Mouse (Mus musculus) limb, embryonic 10.5 days (tissue): ENCODE measurements around the gene Zdhhc19. TPM values are rescaled to one million over a fixed set of nuclear protein-coding genes. Genes with fewer than 3 reads are reported as not detected.

Experiments
- DNase-seq: peaks from one replicate; pipeline ENCODE4 v3.0.0-alpha.2; 2017; ENCODE audit warnings: low spot score
- H3K27ac ChIP-seq: fragments of 300-500 bp; sonication (generic); 2 replicates; pipeline ENCODE4 v1.5.1; 2016; ENCODE audit warnings: mild to moderate bottlenecking
- H3K27me3 ChIP-seq: fragments of 300-500 bp; sonication (generic); 2 replicates; pipeline ENCODE4 v1.6.1; 2016; ENCODE audit warnings: low read depth, mild to moderate bottlenecking; ENCODE audit not compliant: poor library complexity, severe bottlenecking
- H3K36me3 ChIP-seq: fragments of 300-500 bp; sonication (generic); 2 replicates; pipeline ENCODE4 v1.6.1; 2016; ENCODE audit warnings: mild to moderate bottlenecking, moderate library complexity
- H3K4me1 ChIP-seq: fragments of 300-500 bp; sonication (generic); 2 replicates; pipeline ENCODE4 v1.6.1; 2016
- H3K4me3 ChIP-seq: fragments of 300-500 bp; sonication (generic); 2 replicates; pipeline ENCODE4 v1.5.1; 2016; ENCODE audit warnings: mild to moderate bottlenecking, moderate library complexity
- H3K9me3 ChIP-seq: fragments of 300-500 bp; sonication (generic); replicated peaks from 2 replicates; pipeline ENCODE4 v1.6.1; 2016; ENCODE audit warnings: mild to moderate bottlenecking
- WGBS: fragments of 180-500 bp; shearing (Covaris S2); methylation state at CpG from one replicate; pipeline ENCODE4 v1.1.7; 2016; 5-methylcytosine and 5-hydroxymethylcytosine counted together
- polyA plus RNA-seq: library from polyadenylated mRNA; unstranded; fragments of >200 nt; fragmentation: Nextera tagmentation; extraction: Ambion mirVana; gene quantifications from 2 replicates; pipeline ENCODE4 v1.2.1, GENCODE M21; 2016

Gene Zdhhc19
- polyA plus RNA-seq, 1 experiment from 2014 or later, result not detected

DNA sequence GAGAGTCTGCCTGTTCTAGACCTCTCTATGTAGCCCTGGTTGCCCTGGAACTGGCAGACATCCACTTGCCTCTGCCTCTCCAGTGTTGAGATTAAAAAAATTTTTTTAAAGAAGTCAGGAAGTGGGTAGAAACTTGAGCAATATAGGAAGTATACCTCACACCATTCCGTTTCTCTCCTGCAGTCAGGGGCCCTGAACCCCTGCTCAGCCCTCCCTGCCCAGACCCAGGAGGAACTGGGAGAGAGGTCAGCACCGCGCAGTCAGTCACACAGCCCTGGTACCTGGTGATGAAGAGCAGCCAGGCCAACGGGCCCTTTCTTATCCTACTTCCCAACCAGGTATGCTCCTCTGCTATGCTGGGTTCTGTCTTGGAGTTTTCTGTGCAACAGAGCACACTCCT lies 54.0 kb downstream of the Zdhhc19 start:
- 90% methylated on average over 4 of the region's 4 CpGs for WGBS
- no peaks in the 10 kb centered on the region for H3K27me3 ChIP-seq
- no peaks in the 10 kb centered on the region for H3K9me3 ChIP-seq

DNA sequence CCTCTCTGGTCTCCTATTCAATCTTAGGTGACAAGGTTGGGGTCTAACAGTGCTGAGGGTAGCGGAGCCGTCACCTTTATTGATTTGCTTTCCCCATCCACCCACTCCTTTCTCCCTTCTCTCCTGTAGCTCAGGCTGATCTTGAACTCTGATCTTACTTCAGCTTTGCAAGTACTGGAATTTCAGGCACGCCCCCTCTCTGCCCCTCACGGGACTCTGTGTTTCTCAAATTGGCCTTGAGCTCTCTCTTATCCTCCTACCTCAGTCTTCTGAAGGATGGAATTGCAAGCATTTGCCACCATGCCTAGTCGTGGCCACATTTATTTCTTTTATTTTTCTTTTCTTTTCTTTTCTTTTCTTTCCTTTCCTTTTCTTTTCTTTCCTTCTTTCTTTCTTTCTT lies 54.4 kb downstream of the Zdhhc19 start:
- Histone ChIP-seq H3K27ac (no peak overlapping the region), H3K4me3 (no peak overlapping the region), H3K9me3 (no peaks in the 10 kb centered on the region), H3K36me3 (no peaks in the 10 kb centered on the region), H3K27me3 (no peaks in the 10 kb centered on the region), H3K4me1 (peaks cover 7% of the 10 kb centered on the region)
- DNase-seq, result no peak
- 87% methylated on average over 5 of the region's 5 CpGs for WGBS

More for the DNA sequence above, 54.0 kb downstream of the Zdhhc19 start:
- Histone ChIP-seq H3K4me3 (no peak overlapping the region), H3K4me1 (peaks cover 7% of the 10 kb centered on the region), H3K36me3 (no peaks in the 10 kb centered on the region), H3K27ac (no peak overlapping the region)
- no peak for DNase-seq

DNA sequence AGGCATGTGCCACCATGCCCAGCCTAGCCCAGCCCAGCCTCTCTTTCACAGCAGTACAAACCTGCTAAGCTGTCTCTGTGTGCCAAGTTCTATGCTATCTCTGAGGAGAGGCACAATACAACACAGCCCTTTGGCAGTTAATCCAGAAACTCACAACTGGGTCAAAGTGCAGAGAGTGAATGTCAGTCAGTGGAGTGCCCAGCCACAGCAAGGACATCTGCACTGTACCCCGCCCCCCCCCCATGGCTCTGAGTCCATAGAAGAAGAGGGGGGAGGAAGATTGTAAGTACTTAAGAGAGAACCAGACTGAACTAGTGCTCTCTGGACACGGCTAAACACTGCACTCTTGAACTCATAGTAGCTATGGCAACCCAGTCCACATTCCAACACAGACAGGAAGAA lies 55.3 kb downstream of the Zdhhc19 start:
- WGBS, result 62% methylated on average over 2 of the region's 2 CpGs
- Histone ChIP-seq H3K27ac (no peak overlapping the region), H3K4me3 (no peak overlapping the region), H3K27me3 (no peaks in the 10 kb centered on the region), H3K36me3 (no peaks in the 10 kb centered on the region), H3K9me3 (no peaks in the 10 kb centered on the region), H3K4me1 (peaks cover 7% of the 10 kb centered on the region)
- DNase-seq, result no peak

DNA sequence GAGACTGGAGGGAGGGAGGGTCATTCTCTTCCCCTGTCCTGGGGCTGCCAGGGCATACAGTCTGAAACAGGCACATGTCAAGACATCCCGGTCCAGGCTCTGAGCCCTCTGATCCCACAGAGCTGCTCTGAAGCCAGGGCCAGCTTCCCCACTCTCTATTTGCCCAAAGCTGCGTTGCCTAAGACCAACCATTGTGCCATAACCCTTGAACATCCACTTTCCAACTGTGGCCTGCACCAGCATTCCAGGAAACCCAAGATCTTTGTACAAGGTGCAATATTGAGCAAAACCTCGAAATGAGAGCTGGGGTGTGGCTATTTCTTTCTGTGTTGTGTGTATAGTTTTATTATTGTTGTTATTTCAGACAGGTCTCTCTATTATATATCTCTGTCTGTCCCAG lies 59.5 kb downstream of the Zdhhc19 start:
- WGBS, result 77% methylated on average over 3 of the region's 3 CpGs
- H3K4me3 ChIP-seq, result no peak overlapping the region
- no peak overlapping the region for H3K27ac ChIP-seq
- no peaks in the 10 kb centered on the region for H3K36me3 ChIP-seq
- H3K4me1 ChIP-seq, result no peaks in the 10 kb centered on the region
- no peak for DNase-seq
- no peaks in the 10 kb centered on the region for H3K9me3 ChIP-seq
- no peaks in the 10 kb centered on the region for H3K27me3 ChIP-seq

DNA sequence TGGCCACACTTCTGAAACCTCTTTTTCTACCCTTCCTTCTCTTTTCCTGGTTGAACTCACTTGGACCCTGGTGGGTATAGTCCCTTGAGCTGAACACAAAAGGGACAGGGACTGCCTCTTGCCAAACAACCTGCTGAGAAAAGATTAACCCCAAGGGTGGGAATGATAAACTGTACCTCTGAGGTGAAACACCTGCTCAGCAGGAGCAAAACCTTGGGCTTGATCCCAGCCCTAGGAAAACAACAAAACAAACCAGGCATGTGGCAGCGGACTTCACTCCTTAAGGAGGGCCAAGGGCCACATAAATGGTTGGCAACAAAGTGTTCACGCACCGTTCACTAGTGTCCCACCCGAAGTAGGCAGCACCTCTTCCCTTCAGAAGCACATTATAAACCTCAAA lies 63.4 kb downstream of the Zdhhc19 start:
- Histone ChIP-seq H3K4me3 (no peak overlapping the region), H3K36me3 (no peaks in the 10 kb centered on the region), H3K4me1 (no peaks in the 10 kb centered on the region), H3K9me3 (no peaks in the 10 kb centered on the region), H3K27me3 (no peaks in the 10 kb centered on the region), H3K27ac (no peak overlapping the region)
- no peak for DNase-seq
- WGBS, result 77% methylated on average over 4 of the region's 4 CpGs

DNA sequence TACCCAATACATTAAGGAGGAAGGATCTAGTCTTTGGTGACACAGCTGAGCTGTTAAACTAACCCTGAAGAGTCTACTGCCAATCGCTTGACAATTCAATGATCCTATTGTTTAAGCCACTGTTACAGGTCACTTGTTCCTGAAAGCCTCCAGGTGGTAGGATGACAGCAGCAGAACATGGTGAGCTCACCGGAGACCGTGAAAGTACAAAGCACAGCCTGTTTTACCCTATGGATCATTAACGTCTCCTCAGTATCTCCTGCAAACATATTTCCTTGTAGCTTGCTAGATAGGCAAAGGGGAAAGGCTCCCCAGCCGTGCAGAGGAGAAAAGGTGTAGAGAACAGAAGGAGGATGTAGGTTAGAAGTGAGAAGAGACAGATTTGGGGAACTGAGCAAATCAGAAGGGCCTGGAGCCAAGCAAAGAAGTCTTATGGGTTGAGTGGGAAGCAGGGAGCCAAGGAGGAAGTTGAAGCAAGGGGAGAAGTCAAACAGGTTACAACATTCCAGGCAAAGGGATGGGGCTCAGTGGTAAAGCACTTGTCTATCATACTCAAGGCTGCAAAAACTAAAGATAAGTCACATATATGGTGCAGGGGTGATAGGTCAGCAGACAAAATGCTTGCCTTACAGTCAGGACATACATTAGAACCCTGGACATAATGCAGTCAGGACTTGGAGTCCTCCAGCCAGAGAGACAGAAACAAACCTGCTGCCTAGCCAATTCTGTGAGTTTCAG lies 67.2 kb downstream of the Zdhhc19 start:
- WGBS, result 91% methylated on average over 5 of the region's 5 CpGs
- H3K9me3 ChIP-seq, result no peaks in the 10 kb centered on the region
- no peak for DNase-seq
- H3K27ac ChIP-seq, result no peak overlapping the region
- H3K27me3 ChIP-seq, result no peaks in the 10 kb centered on the region
- H3K4me1 ChIP-seq, result no peaks in the 10 kb centered on the region
- H3K4me3 ChIP-seq, result no peak overlapping the region
- H3K36me3 ChIP-seq, result no peaks in the 10 kb centered on the region

DNA sequence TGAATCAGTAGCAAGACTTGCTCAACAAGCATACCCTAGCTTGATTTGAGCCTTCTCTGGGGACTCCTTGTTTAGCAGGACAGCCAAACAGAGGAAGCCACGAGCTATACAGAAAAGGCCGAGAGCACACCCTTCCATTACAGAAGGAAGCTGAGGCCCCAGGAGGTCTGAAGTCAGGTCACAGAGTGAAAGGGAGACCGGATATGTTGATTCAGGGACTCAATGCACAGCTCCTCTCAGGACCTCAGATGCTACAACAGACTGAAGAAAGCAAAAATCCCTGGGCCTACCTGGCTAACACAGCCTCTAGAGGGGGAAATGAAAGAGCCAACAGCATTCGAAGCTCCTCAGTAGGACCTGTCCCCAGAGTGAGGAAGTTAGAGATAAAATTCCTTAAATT lies 71.2 kb downstream of the Zdhhc19 start:
- Histone ChIP-seq H3K4me3 (no peak overlapping the region), H3K27me3 (no peaks in the 10 kb centered on the region), H3K4me1 (no peaks in the 10 kb centered on the region), H3K36me3 (no peaks in the 10 kb centered on the region), H3K27ac (no peak overlapping the region), H3K9me3 (no peaks in the 10 kb centered on the region)
- WGBS, result 90% methylated on average over 4 of the region's 4 CpGs
- DNase-seq, result no peak

DNA sequence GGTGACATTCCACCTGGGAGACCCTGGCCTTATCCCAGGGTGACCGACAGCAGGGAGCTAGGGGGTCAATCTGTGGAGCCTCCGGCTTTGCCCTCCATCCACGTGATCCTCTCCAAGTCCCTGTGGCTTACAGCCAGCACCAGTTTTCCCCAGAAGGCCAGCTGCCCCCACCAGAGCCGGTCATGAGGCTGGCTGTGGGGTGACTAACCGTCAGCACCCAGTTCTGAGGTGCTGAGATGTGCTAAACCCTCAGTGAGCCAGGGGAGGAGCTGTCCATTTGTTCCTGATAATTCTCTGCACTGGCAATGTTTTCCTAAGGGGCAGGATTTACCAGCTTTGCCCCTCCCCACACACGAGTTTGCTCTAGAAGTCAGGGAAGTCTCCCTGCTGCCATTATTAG lies 72.3 kb downstream of the Zdhhc19 start:
- WGBS, result 70% methylated on average over 6 of the region's 6 CpGs
- Histone ChIP-seq H3K36me3 (no peaks in the 10 kb centered on the region), H3K4me1 (no peaks in the 10 kb centered on the region), H3K9me3 (no peaks in the 10 kb centered on the region), H3K27me3 (no peaks in the 10 kb centered on the region), H3K27ac (no peak overlapping the region), H3K4me3 (no peak overlapping the region)
- DNase-seq, result no peak

DNA sequence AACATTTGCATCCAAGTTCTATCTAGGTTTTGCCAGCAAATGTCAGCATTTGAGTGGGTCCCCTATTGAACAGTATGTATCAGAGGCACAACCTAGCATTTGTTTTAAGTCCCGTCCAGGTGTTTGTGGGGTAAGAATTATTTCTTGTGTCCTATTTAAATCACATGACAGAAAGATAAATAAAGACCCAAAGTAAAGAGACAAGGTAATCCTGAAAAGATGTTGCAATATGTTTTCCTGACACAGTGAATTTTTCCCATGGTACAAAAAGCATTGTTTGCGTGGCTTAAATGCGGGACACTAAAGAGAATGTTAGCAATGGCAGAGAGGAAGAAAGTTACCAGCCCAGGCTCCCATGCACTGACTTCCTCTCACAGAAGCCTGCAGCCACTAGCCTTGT lies 74.0 kb downstream of the Zdhhc19 start:
- Histone ChIP-seq H3K36me3 (no peaks in the 10 kb centered on the region), H3K4me3 (no peak overlapping the region), H3K9me3 (no peaks in the 10 kb centered on the region), H3K27ac (no peak overlapping the region), H3K4me1 (no peaks in the 10 kb centered on the region), H3K27me3 (no peaks in the 10 kb centered on the region)
- DNase-seq, result no peak
- 93% methylated on average over 3 of the region's 3 CpGs for WGBS

DNA sequence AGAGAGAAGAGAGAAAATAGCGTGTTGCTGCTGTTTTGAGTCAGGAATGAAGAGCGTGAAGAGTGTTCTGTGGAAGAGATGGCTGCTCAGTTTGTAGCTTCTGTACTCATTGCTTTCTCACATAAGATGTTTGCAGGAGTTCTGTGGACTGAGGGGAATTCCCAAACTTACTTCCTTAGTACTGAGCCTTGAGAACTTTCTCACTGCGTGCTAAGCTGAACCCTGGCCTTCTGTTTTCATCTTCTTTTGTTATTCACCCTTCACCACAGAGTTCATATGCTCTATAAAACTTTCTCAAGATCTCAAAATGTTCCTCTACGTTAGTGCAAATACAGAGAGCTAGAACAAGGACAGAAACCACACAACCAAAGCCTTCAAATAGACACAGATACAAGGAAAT lies 76.5 kb downstream of the Zdhhc19 start:
- 89% methylated on average over 4 of the region's 4 CpGs for WGBS
- Histone ChIP-seq H3K27ac (no peak overlapping the region), H3K36me3 (no peaks in the 10 kb centered on the region), H3K4me3 (no peak overlapping the region), H3K27me3 (no peaks in the 10 kb centered on the region), H3K4me1 (no peaks in the 10 kb centered on the region), H3K9me3 (no peaks in the 10 kb centered on the region)
- DNase-seq, result no peak

DNA sequence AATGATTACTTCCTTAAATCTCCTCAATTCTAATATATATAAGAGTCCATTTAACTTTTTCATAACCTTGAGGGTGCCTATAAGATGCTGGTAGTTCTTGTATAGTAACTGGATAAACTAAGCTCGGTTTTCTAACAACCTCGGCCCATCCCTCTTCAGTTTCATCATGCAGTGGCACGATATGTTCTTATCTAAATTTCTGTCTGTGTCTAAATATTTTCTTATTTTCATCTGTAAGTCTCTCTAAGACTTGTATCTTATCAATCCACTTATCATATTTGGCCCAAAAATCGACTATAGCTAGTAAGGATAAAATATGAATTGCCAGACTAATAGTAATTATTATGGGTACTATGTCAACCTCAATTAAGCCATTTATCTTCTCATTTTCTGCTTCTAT lies 90.4 kb downstream of the Zdhhc19 start:
- Histone ChIP-seq H3K36me3 (no peaks in the 10 kb centered on the region), H3K4me3 (no peak overlapping the region), H3K27me3 (no peaks in the 10 kb centered on the region), H3K27ac (no peak overlapping the region), H3K4me1 (no peaks in the 10 kb centered on the region), H3K9me3 (no peaks in the 10 kb centered on the region)
- WGBS, result 89% methylated on average over 4 of the region's 4 CpGs
- DNase-seq, result no peak

DNA sequence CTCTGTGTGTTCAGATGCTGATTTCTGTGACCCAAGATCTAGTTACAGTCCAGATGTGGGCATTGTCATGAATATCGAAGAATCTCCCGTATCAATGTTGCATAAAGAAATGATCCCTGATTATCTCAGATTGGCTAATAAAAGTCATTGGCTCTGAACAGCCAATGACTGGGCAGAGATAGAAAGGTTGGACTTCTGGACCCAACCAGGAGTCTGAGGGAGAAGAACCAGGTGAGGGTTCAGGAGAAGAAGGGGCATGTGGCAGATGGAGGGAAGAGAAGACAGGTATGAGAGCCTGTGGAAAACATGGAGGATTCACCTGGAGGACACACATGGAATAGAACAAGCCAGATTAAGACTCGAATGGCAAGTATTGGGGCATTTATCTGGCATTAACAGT lies 92.5 kb downstream of the Zdhhc19 start:
- Histone ChIP-seq H3K4me3 (no peak overlapping the region), H3K27ac (no peak overlapping the region), H3K4me1 (no peaks in the 10 kb centered on the region), H3K9me3 (no peaks in the 10 kb centered on the region), H3K36me3 (no peaks in the 10 kb centered on the region), H3K27me3 (no peaks in the 10 kb centered on the region)
- WGBS, result 89% methylated on average over 3 of the region's 3 CpGs
- no peak for DNase-seq

DNA sequence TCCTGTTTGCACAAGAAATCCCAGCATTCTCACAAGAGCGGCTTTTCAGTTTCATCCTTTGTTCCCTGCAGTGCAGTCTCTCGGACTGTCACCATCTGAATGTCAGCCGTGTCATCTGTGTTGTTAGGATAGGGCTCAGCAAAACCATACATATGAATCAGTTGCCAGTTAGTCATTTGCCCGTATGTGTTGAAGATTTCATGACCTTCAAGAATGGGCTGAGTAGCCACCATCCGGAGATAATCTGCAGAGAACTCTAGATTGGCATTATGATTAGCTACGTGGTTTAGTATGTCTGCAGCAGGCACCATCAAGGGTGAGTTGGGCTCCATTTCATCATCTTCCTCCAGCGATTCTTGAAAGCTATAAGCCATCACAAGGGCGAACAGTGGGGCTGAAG lies 95.5 kb downstream of the Zdhhc19 start:
- Histone ChIP-seq H3K9me3 (no peaks in the 10 kb centered on the region), H3K27me3 (no peaks in the 10 kb centered on the region), H3K4me1 (no peaks in the 10 kb centered on the region), H3K4me3 (no peak overlapping the region), H3K27ac (no peak overlapping the region), H3K36me3 (no peaks in the 10 kb centered on the region)
- WGBS, result 92% methylated on average over 8 of the region's 8 CpGs
- DNase-seq, result no peak

DNA sequence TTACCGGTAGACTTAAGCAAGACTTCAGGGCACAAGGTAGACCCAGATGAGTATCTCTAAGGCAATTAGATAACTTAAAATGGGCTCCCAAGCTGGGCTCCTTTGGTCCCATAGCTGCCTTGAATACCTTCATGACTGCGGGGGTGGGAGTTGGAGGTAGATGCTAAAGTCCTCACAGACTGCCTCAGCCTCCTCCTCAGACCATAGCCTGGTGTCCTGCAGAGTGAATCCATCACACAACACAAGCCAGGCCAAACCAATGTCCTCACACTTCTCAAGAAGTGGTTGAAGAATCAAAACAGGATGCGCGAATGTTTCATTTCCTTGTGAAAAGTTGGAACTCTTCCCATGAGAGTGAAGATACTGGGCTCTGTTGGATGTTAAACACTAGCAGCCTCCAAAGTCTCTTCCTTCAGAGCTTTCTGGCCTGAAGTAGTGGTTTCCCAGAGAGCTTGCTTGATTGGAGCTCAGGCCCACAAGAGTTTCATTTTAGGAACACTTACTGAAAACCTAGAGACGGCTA lies 97.3 kb downstream of the Zdhhc19 start:
- Histone ChIP-seq H3K27me3 (no peaks in the 10 kb centered on the region), H3K9me3 (no peaks in the 10 kb centered on the region), H3K27ac (no peak overlapping the region), H3K4me3 (no peak overlapping the region), H3K4me1 (0 out of 2 replicates have a peak, but pooled peaks cover 3% of the 10 kb centered on the region), H3K36me3 (no peaks in the 10 kb centered on the region)
- 93% methylated on average over 5 of the region's 5 CpGs for WGBS
- no peak for DNase-seq
